Mouse (Mus musculus) splenic B cell, adult 2 months (primary cell): ENCODE measurements around the gene Pgm2.

Experiments used
- DNase-seq: peaks from one replicate; pipeline ENCODE4 v3.0.0-alpha.2; 2011; ENCODE audit warnings: low read depth, low spot score
- H3K27me3 ChIP-seq: 2 replicates; pipeline ENCODE4 v1.6.1; 2012; ENCODE audit warnings: mild to moderate bottlenecking, low read length, moderate library complexity, mixed read lengths; ENCODE audit not compliant: control insufficient read depth, poor library complexity, insufficient read depth, severe bottlenecking
- H3K36me3 ChIP-seq: 2 replicates; pipeline ENCODE4 v1.6.1; 2012; ENCODE audit warnings: mild to moderate bottlenecking, low read length, moderate library complexity, mixed read lengths; ENCODE audit not compliant: control insufficient read depth, poor library complexity, insufficient read depth, severe bottlenecking

Pgm2 gene

GRCm38 (mm10) chr5:64095342-64095993 is 2.7 kb downstream of the Pgm2 start:
- no peak for DNase-seq
- Histone ChIP-seq H3K36me3 (no peaks in the 10 kb centered on the region; the same call in 1 of the 2 replicates), H3K27me3 (no peaks in the 10 kb centered on the region)

GRCm38 (mm10) chr5:64101993-64102716 is 9.4 kb downstream of the Pgm2 start:
- Histone ChIP-seq H3K36me3 (peaks cover 3% of the 10 kb centered on the region; the same call in 1 of the 2 replicates), H3K27me3 (no peaks in the 10 kb centered on the region)
- DNase-seq = no peak

GRCm38 (mm10) chr5:64102717-64103075 is 9.9 kb downstream of the Pgm2 start:
- DNase-seq = peak; percentile 48
- peaks cover 5% of the 10 kb centered on the region; the same call in 1 of the 2 replicates for H3K36me3 ChIP-seq
- no peaks in the 10 kb centered on the region for H3K27me3 ChIP-seq

GRCm38 (mm10) chr5:64107596-64108289 is 15.0 kb downstream of the Pgm2 start:
- no peaks in the 10 kb centered on the region for H3K27me3 ChIP-seq
- DNase-seq = no peak

GRCm38 (mm10) chr5:64109217-64109616 is 16.5 kb downstream of the Pgm2 start:
- H3K27me3 ChIP-seq = no peaks in the 10 kb centered on the region
- DNase-seq = peak; percentile 44
- peaks cover 8% of the 10 kb centered on the region; the same call in 1 of the 2 replicates for H3K36me3 ChIP-seq

More at GRCm38 (mm10) chr5:64107596-64108289, 15.0 kb downstream of the Pgm2 start:
- peaks cover 8% of the 10 kb centered on the region; the same call in 1 of the 2 replicates for H3K36me3 ChIP-seq

- no peak for DNase-seq
- Histone ChIP-seq H3K36me3 (peaks cover 6% of the 10 kb centered on the region; the same call in 1 of the 2 replicates), H3K27me3 (no peaks in the 10 kb centered on the region)
Observed at GRCm38 (mm10) chr5:64112360-64112759, 19.6 kb downstream of the Pgm2 start.

- no peak for DNase-seq
- H3K27me3 ChIP-seq = no peaks in the 10 kb centered on the region
- H3K36me3 ChIP-seq = 0 out of 2 replicates have a peak, but pooled peaks cover 1% of the 10 kb centered on the region
Observed at GRCm38 (mm10) chr5:64114210-64114609, 21.5 kb downstream of the Pgm2 start.

- no peak for DNase-seq
- H3K36me3 ChIP-seq = no peaks in the 10 kb centered on the region
- H3K27me3 ChIP-seq = no peaks in the 10 kb centered on the region
Observed at GRCm38 (mm10) chr5:64117191-64117590, 24.4 kb downstream of the Pgm2 start.

GRCm38 (mm10) chr5:64125783-64126182 is 33.0 kb downstream of the Pgm2 start:
- Histone ChIP-seq H3K27me3 (no peaks in the 10 kb centered on the region), H3K36me3 (0 out of 2 replicates have a peak, but pooled peaks cover 2% of the 10 kb centered on the region)
- no peak for DNase-seq

GRCm38 (mm10) chr5:64131550-64131949 is 38.8 kb downstream of the Pgm2 start:
- DNase-seq = no peak
- Histone ChIP-seq H3K36me3 (0 out of 2 replicates have a peak, but pooled peaks cover 2% of the 10 kb centered on the region), H3K27me3 (no peaks in the 10 kb centered on the region)

- no peak for DNase-seq
- H3K27me3 ChIP-seq = no peaks in the 10 kb centered on the region
- 0 out of 2 replicates have a peak, but pooled peaks cover 2% of the 10 kb centered on the region for H3K36me3 ChIP-seq
Observed at GRCm38 (mm10) chr5:64133901-64134300, 41.2 kb downstream of the Pgm2 start.

- no peaks in the 10 kb centered on the region for H3K36me3 ChIP-seq
- H3K27me3 ChIP-seq = no peaks in the 10 kb centered on the region
- DNase-seq = peak; percentile 56
Observed at GRCm38 (mm10) chr5:64136325-64136724, 43.6 kb downstream of the Pgm2 start.

- no peaks in the 10 kb centered on the region for H3K27me3 ChIP-seq
- H3K36me3 ChIP-seq = no peaks in the 10 kb centered on the region
- no peak for DNase-seq
Observed at GRCm38 (mm10) chr5:64140202-64140601, 47.5 kb downstream of the Pgm2 start.

GRCm38 (mm10) chr5:64144315-64144714 is 51.6 kb downstream of the Pgm2 start:
- Histone ChIP-seq H3K27me3 (no peaks in the 10 kb centered on the region), H3K36me3 (no peaks in the 10 kb centered on the region)
- DNase-seq = no peak
